Mouse (Mus musculus) liver, adult 2 months (tissue): Measurements from ENCODE around the gene Pnpla6. TPM values are rescaled to one million over a fixed set of nuclear protein-coding genes. Genes with fewer than 3 reads are reported as not detected.

Experiments
- DNase-seq: peaks from one replicate; pipeline ENCODE4 v3.0.0-alpha.2; 2011; ENCODE audit warnings: low read depth, low spot score; ENCODE audit errors: extremely low read depth
- H3K27ac ChIP-seq: fragments of 200-500 bp; replicated peaks from 2 replicates; pipeline ENCODE4 v1.5.1; 2012; ENCODE audit warnings: low read depth, mild to moderate bottlenecking, control low read depth, inconsistent platforms, low read length; ENCODE audit not compliant: insufficient read depth
- H3K27me3 ChIP-seq: fragments of 200-500 bp; 2 replicates; pipeline ENCODE4 v1.6.1; 2012; ENCODE audit warnings: mild to moderate bottlenecking, moderate library complexity, low read length, inconsistent platforms; ENCODE audit not compliant: control insufficient read depth, insufficient read depth
- H3K36me3 ChIP-seq: fragments of 200-500 bp; 2 replicates; pipeline ENCODE4 v1.6.1; 2012; ENCODE audit warnings: low read length, inconsistent platforms; ENCODE audit not compliant: control insufficient read depth, insufficient read depth
- H3K4me1 ChIP-seq: fragments of 200-500 bp; 2 replicates; pipeline ENCODE4 v1.6.1; 2011; ENCODE audit warnings: low read length; ENCODE audit not compliant: control insufficient read depth, insufficient read depth
- H3K4me3 ChIP-seq: fragments of 200-500 bp; 2 replicates; pipeline ENCODE4 v1.5.1; 2011; ENCODE audit warnings: low read depth, mild to moderate bottlenecking, control low read depth, low read length, moderate library complexity; ENCODE audit not compliant: insufficient read depth
- H3K79me2 ChIP-seq: fragments of 200-500 bp; 2 replicates; pipeline ENCODE4 v1.6.1; 2012; ENCODE audit warnings: inconsistent platforms, mild to moderate bottlenecking, low read length, moderate library complexity; ENCODE audit not compliant: control insufficient read depth, insufficient read depth
- H3K9ac ChIP-seq: fragments of 200-500 bp; 2 replicates; pipeline ENCODE4 v1.6.1; 2012; ENCODE audit warnings: low read depth, mild to moderate bottlenecking, control low read depth, inconsistent platforms, low read length
- CTCF ChIP-seq: fragments of 200-500 bp; IDR thresholded peaks from 2 replicates; pipeline ENCODE4 v1.5.1; 2011; ENCODE audit warnings: low read depth, low read length, control low read depth
- POLR2A ChIP-seq: fragments of 200-500 bp; IDR thresholded peaks from 2 replicates; pipeline ENCODE4 v1.6.1; 2011; ENCODE audit warnings: low read length, control low read depth; ENCODE audit not compliant: insufficient read depth; ENCODE audit errors: extremely low read depth
- WGBS: fragments of 180-500 bp; shearing (Covaris S2); methylation state at CpG from one replicate; pipeline ENCODE4 v1.1.7; 2018; 5-methylcytosine and 5-hydroxymethylcytosine counted together
- polyA plus RNA-seq: library from polyadenylated mRNA; depleted of rRNA; stranded (reverse); fragments of >200 nt; gene quantifications from 2 replicates; pipeline ENCODE4 v1.2.3, GENCODE M21; 2012; rRNA removed
- total RNA-seq: library from RNA; depleted of rRNA; stranded (reverse); fragments of >200 nt; gene quantifications from 2 replicates; pipeline ENCODE4 v1.2.3, GENCODE M21; 2014; rRNA removed

Pnpla6 gene
- total and polyA plus RNA-seq, 2 experiments = 15.9 to 36.5 TPM

DNA sequence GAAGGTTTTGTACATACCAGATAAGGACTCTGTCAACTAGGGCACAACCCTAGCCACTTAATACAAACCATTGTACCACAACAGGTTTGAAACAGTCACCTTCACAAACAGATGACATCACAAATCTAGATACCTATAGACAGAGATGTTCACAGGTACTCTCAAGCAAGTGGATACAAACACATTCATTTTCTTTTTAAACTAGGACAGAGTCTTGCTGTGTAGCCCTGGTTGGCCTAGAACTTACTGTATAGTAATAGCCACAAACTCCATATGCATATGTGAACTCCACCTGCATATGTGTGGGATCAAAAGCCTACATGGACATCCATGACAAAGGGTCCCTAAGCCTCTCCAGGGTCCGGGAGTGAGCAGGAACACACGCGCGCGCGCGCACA is 71.8 kb downstream of the Pnpla6 start, which contains the start of gene Camsap3:
TSS of gene Camsap3 (plus strand) at position 301 of the 398 bp plus-strand sequence.
- peaks cover 12% of the 10 kb centered on the region; the same call in 1 of the 2 replicates for H3K79me2 ChIP-seq
- peak within 1 kb of the TSS; percentile 91 for H3K9ac ChIP-seq
- peak within 1 kb of the TSS; percentile 91 for H3K4me3 ChIP-seq
- H3K27ac ChIP-seq = peak within 1 kb of the TSS; percentile 71
- H3K4me1 ChIP-seq = peaks cover 5% of the 10 kb centered on the region; the same call in 1 of the 2 replicates
- H3K27me3 ChIP-seq = no peaks in the 10 kb centered on the region
- no peak for DNase-seq
- 15% methylated on average over 7 of the region's 7 CpGs for WGBS
- H3K36me3 ChIP-seq = no peaks in the 10 kb centered on the region
- no peak for TF ChIP-seq CTCF
- TF ChIP-seq POLR2A = no peak

DNA sequence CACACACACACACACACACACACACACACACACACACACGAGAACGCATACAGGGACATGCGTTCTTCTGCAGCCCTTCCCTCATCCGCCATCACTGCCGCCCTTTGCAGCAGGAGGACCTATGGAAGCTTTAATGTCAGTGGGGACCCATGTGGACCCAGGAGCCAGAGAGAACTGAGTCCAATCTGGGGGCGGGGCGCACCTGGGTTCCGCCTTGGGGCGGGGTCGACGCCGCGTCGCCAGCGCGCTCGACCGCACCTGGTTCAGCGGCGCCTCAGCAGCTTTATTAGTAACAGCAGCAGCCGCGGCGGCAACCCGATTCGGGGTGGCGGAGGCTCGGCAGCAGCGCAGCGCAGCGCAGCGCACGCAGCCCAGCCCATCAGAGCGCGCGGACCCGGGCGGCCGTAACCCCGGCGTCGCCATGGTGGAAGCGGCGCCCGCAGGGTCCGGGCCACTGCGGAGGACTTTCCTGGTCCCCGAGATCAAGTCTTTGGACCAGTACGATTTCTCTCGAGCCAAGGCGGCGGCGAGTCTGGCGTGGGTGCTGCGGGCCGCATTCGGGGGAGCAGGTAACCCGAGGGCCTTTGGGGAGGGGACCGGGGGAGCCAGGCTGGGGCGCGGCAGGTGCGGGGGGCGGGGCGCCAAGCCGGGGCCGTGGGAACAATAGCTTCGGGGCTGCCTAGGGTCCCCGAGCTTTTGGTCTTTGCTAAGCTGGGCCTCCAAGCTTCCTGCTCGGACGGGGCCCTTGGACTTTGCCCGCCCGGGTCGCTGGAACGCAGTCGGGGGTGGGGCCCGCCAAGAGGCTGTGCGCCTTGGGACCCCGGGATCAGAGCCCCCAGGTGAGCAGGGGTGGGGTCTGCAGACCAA is 72.4 kb downstream of the Pnpla6 start:
- H3K4me3 ChIP-seq = peak overlapping the region; percentile 91
- peaks cover 5% of the 10 kb centered on the region; the same call in 1 of the 2 replicates for H3K4me1 ChIP-seq
- DNase-seq = peak; percentile 48
- H3K79me2 ChIP-seq = peaks cover 16% of the 10 kb centered on the region
- peak overlapping the region; percentile 91 for H3K9ac ChIP-seq
- no peak for TF ChIP-seq CTCF
- TF ChIP-seq POLR2A = peak; percentile 88; the same call in 1 of the 2 replicates
- no peaks in the 10 kb centered on the region for H3K36me3 ChIP-seq
- H3K27me3 ChIP-seq = no peaks in the 10 kb centered on the region
- 1% methylated on average over 73 of the region's 77 CpGs for WGBS
- H3K27ac ChIP-seq = peak overlapping the region; percentile 71

DNA sequence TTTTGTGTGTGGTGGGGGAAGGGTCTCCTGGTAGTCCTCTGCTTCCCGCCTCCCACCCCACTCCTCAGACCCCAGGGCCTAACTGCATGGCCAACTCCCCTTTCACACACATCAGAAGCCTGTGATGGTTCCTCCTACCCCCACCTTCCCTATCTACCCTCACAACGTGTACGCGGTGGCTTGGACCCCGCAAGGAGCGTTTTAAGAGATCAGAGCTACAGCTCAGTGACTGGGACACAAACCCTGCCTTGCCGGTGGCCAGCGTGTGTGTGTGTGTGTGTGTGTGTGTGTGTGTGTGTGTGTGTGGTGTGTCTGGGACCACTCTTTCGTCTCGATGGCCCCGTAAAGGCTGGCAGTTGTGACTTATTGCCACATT is 73.1 kb downstream of the Pnpla6 start:
- H3K4me3 ChIP-seq = peak overlapping the region; percentile 91
- peak overlapping the region; percentile 71 for H3K27ac ChIP-seq
- WGBS = 10% methylated on average over 11 of the region's 11 CpGs
- no peaks in the 10 kb centered on the region for H3K36me3 ChIP-seq
- DNase-seq = no peak
- TF ChIP-seq CTCF (no peak), POLR2A (no peak)
- H3K4me1 ChIP-seq = peaks cover 6% of the 10 kb centered on the region; the same call in 1 of the 2 replicates
- peaks cover 23% of the 10 kb centered on the region for H3K79me2 ChIP-seq
- peak overlapping the region; percentile 91 for H3K9ac ChIP-seq
- H3K27me3 ChIP-seq = no peaks in the 10 kb centered on the region

DNA sequence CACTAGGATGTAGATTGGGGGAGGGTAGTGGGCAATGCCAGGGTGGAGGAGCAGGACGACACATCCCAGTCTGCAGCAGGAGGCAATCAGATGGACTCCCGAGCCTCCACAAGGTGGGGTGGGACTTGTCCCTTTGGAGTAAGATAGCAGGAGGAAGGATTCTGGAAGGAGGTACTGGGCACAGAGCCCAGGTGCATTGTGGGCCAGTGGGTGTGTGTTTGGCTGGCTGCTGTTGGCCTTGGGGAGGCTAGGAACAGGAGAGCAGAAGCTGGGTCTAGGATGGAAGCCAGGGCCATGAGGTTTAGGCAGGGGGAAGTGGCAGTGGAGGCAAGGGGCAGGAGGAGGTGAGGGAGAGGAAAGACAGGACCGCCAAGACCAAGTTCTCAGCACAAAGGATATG is 78.3 kb downstream of the Pnpla6 start:
- DNase-seq = peak; percentile 67
- Histone ChIP-seq H3K9ac (no peak overlapping the region), H3K36me3 (no peaks in the 10 kb centered on the region), H3K4me1 (peaks cover 6% of the 10 kb centered on the region), H3K4me3 (no peak overlapping the region), H3K27ac (no peak overlapping the region), H3K79me2 (peaks cover 20% of the 10 kb centered on the region), H3K27me3 (no peaks in the 10 kb centered on the region)
- WGBS = 50% methylated on average over 3 of the region's 3 CpGs
- no peak for TF ChIP-seq CTCF
- no peak for TF ChIP-seq POLR2A

Other genes starting within 250 kb of the Pnpla6 start
- 70.0 and 89.0 TPM in 2 replicates for gene Insr, start 235.8 kb upstream of the Pnpla6 start, total RNA-seq
- gene Insr, start 235.8 kb upstream of the Pnpla6 start, polyA plus RNA-seq = 28.5 and 30.3 TPM in 2 replicates
- gene A430078G23Rik, start 162.0 kb upstream of the Pnpla6 start, total RNA-seq = 0.34 and 0.74 TPM in 2 replicates
- 0.11 and 0.53 TPM in 2 replicates for gene A430078G23Rik, start 162.0 kb upstream of the Pnpla6 start, polyA plus RNA-seq
- gene Arhgef18, start 122.4 kb upstream of the Pnpla6 start, total RNA-seq = 9.7 and 10.7 TPM in 2 replicates
- 15.6 and 15.8 TPM in 2 replicates for gene Arhgef18, start 122.4 kb upstream of the Pnpla6 start, polyA plus RNA-seq
- 23.0 and 27.8 TPM in 2 replicates for gene Pex11g, start 47.7 kb upstream of the Pnpla6 start, total RNA-seq
- 51.2 and 52.4 TPM in 2 replicates for gene Pex11g, start 47.7 kb upstream of the Pnpla6 start, polyA plus RNA-seq
- gene Tex45, start 44.5 kb upstream of the Pnpla6 start, total RNA-seq = 0.07 TPM in 1 of 2 replicates, not detected in the other
- 0.28 TPM in 1 of 2 replicates, not detected in the other for gene Tex45, start 44.5 kb upstream of the Pnpla6 start, polyA plus RNA-seq
- 2.7 and 4.4 TPM in 2 replicates for gene Zfp358, start 22.2 kb upstream of the Pnpla6 start, total RNA-seq
- 20.8 and 25.9 TPM in 2 replicates for gene Zfp358, start 22.2 kb upstream of the Pnpla6 start, polyA plus RNA-seq
- gene Mcoln1, start 14.9 kb upstream of the Pnpla6 start, total RNA-seq = 38.1 and 44.2 TPM in 2 replicates
- 210 and 227 TPM in 2 replicates for gene Mcoln1, start 14.9 kb upstream of the Pnpla6 start, polyA plus RNA-seq
- gene C330021F23Rik, start 52.6 kb downstream of the Pnpla6 start, total RNA-seq = 5.9 and 7.4 TPM in 2 replicates
- gene C330021F23Rik, start 52.6 kb downstream of the Pnpla6 start, polyA plus RNA-seq = 9.0 and 10.0 TPM in 2 replicates
- gene Camsap3, start 71.9 kb downstream of the Pnpla6 start, total RNA-seq = 4.1 and 6.5 TPM in 2 replicates
- 12.8 and 19.6 TPM in 2 replicates for gene Camsap3, start 71.9 kb downstream of the Pnpla6 start, polyA plus RNA-seq
- 14.9 and 15.2 TPM in 2 replicates for gene Xab2, start 105.9 kb downstream of the Pnpla6 start, total RNA-seq
- 21.1 and 26.8 TPM in 2 replicates for gene Xab2, start 105.9 kb downstream of the Pnpla6 start, polyA plus RNA-seq
- gene Pet100, start 106.2 kb downstream of the Pnpla6 start, total RNA-seq = 26.1 and 28.1 TPM in 2 replicates
- gene Pet100, start 106.2 kb downstream of the Pnpla6 start, polyA plus RNA-seq = 12.2 and 12.8 TPM in 2 replicates
- gene Pcp2, start 110.2 kb downstream of the Pnpla6 start, total RNA-seq = not detected in 2 replicates
- not detected in 2 replicates for gene Pcp2, start 110.2 kb downstream of the Pnpla6 start, polyA plus RNA-seq
- gene Stxbp2, start 115.6 kb downstream of the Pnpla6 start, total RNA-seq = 33.6 and 37.5 TPM in 2 replicates
- 54.0 and 78.2 TPM in 2 replicates for gene Stxbp2, start 115.6 kb downstream of the Pnpla6 start, polyA plus RNA-seq
- 0.09 and 0.54 TPM in 2 replicates for gene Retn, start 140.4 kb downstream of the Pnpla6 start, total RNA-seq
- gene Retn, start 140.4 kb downstream of the Pnpla6 start, polyA plus RNA-seq = not detected in 2 replicates
- 0.28 TPM in 1 of 2 replicates, not detected in the other for gene Mcemp1, start 150.4 kb downstream of the Pnpla6 start, total RNA-seq
- gene Mcemp1, start 150.4 kb downstream of the Pnpla6 start, polyA plus RNA-seq = 0.11 TPM in 1 of 2 replicates, not detected in the other
- 1.9 and 2.6 TPM in 2 replicates for gene Fcor, start 157.0 kb downstream of the Pnpla6 start, total RNA-seq
- gene Fcor, start 157.0 kb downstream of the Pnpla6 start, polyA plus RNA-seq = 1.1 and 5.7 TPM in 2 replicates
- gene Trappc5, start 160.9 kb downstream of the Pnpla6 start, total RNA-seq = 15.3 and 18.3 TPM in 2 replicates
- gene Trappc5, start 160.9 kb downstream of the Pnpla6 start, polyA plus RNA-seq = 22.5 and 25.0 TPM in 2 replicates
- gene Fcer2a, start 178.8 kb downstream of the Pnpla6 start, total RNA-seq = 0.09 and 0.27 TPM in 2 replicates
- 0.49 and 0.51 TPM in 2 replicates for gene Fcer2a, start 178.8 kb downstream of the Pnpla6 start, polyA plus RNA-seq
- gene Clec4g, start 205.3 kb downstream of the Pnpla6 start, total RNA-seq = 100 and 133 TPM in 2 replicates
- 48.9 and 57.7 TPM in 2 replicates for gene Clec4g, start 205.3 kb downstream of the Pnpla6 start, polyA plus RNA-seq
- gene Cd209a, start 233.6 kb downstream of the Pnpla6 start, total RNA-seq = 0.09 and 0.40 TPM in 2 replicates
- 0.28 and 0.41 TPM in 2 replicates for gene Cd209a, start 233.6 kb downstream of the Pnpla6 start, polyA plus RNA-seq